Mouse (Mus musculus) bone marrow macrophage, adult 2 months (primary cell): ENCODE measurements around the gene Ppp1r9a.

Source experiments
- CTCF ChIP-seq: IDR thresholded peaks from 2 replicates; pipeline ENCODE4 v1.5.1; 2012; ENCODE audit warnings: low read depth, mild to moderate bottlenecking, low read length, moderate library complexity
- POLR2A ChIP-seq: IDR thresholded peaks from 2 replicates; pipeline ENCODE4 v1.6.1; 2012; ENCODE audit warnings: mild to moderate bottlenecking, low read depth, low read length, borderline replicate concordance

DNA sequence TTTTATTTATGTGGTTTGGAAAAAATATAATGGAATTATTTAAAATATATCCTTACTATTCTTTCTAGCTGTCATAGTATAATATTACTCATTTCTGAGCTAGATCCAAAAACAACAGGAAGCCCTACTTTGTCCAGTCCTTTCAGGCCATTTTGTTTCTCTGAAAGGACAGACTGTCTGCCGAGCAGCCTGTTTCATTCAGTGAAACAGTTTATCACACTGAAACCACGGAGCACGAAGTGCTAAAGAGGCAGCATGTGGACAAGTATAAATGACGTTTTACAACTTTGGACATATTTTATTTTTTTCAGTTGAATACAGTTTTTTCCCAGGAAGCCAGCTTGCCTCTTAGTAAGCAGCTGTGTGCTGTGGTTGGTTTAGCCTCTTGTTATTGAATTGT, 181.2 kb downstream of the Ppp1r9a start:
- no peak for TF ChIP-seq POLR2A
- TF ChIP-seq CTCF, result no peak
